Mouse (Mus musculus): ENCODE measurements at regions not wholly inside any gene's neighbourhood (a gene's known extent, or its start where the extent isn't known, plus 50 kb on each side); places are given as distances from the start of the nearest gene placed in this dataset.

- no peak for DNase-seq
Measured at GRCm38 (mm10) chr1:30540088-30540698, 333.5 kb downstream of the Phf3 start.

- DNase-seq: no peak
Measured at GRCm38 (mm10) chr1:30536989-30537975, 336.4 kb downstream of the Phf3 start.

- no peak for DNase-seq
Measured at GRCm38 (mm10) chr1:30517348-30517747, 356.4 kb downstream of the Phf3 start.

GRCm38 (mm10) chr1:30515846-30516245 is 357.9 kb downstream of the Phf3 start:
- no peak for DNase-seq

DNA sequence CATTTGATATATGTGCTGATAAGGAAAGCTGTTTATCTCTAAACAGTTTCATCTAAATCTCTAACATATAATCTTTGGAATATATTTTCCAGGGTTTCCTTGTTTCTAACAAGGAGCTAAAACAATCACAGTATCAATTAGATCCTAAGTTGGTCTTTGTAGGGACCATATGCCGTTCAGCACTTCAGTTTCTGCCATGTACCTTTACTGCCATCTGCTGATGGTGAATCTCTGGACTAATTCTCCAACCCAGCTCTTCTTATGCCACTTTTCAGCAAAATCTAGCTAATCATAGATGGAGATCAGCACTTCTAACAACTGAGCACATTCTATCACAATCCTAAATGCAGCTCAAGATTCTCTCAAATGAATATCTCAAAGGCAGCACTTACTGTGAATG is 370.5 kb downstream of the Phf3 start:
- DNase-seq: peak in 1 of 2 experiments; percentile 10

GRCm38 (mm10) chr1:30460295-30460958 is 413.3 kb downstream of the Phf3 start:
- DNase-seq: no peak

GRCm38 (mm10) chr1:30437964-30438363 is 435.8 kb downstream of the Phf3 start:
- DNase-seq: no peak

GRCm38 (mm10) chr1:30416582-30416981 is 457.1 kb downstream of the Phf3 start:
- no peak for DNase-seq

- no peak for DNase-seq
Measured at GRCm38 (mm10) chr1:30414881-30415439, 458.8 kb downstream of the Phf3 start.
